Mouse (Mus musculus): ENCODE measurements around the gene Arl13a. TPM values are rescaled to one million over a fixed set of nuclear protein-coding genes. Genes with fewer than 3 reads are reported as not detected.

The Arl13a gene
- total RNA-seq, 2 experiments from 2014 or later: not detected

Other genes starting within 250 kb of the Arl13a start
- gene Sytl4, start 205.7 kb upstream of the Arl13a start, total RNA-seq (2021): under 1 TPM; 0.44 to 0.91 TPM
- gene Cstf2, start 128.3 kb upstream of the Arl13a start, total RNA-seq (2021): 100 to 1,000 TPM in 1 of 2 experiments, 10 to 100 TPM in 1; 96.9 to 108 TPM
- gene Xkrx, start 25.4 kb upstream of the Arl13a start, total RNA-seq (2021): under 1 TPM; 0.22 to 0.24 TPM
- not detected for gene Nox1, start 34.5 kb downstream of the Arl13a start, total RNA-seq (2021)
- 1 to 10 TPM; 2.5 to 4.1 TPM for gene Trmt2b, start 89.5 kb downstream of the Arl13a start, total RNA-seq (2021)
- 100 to 1,000 TPM; 112 to 117 TPM for gene Tmem35a, start 107.7 kb downstream of the Arl13a start, total RNA-seq (2021)
- 1 to 10 TPM; 2.0 to 2.4 TPM for gene Cenpi, start 120.6 kb downstream of the Arl13a start, total RNA-seq (2021)
- gene Drp2, start 217.1 kb downstream of the Arl13a start, total RNA-seq (2021): 10 to 100 TPM; 42.3 to 46.7 TPM

Measured in left cerebral cortex, postnatal 4 days (tissue).